Mouse (Mus musculus) left cerebral cortex, adult 6 months (tissue): ENCODE measurements around the gene Iqcf3. TPM values are rescaled to one million over a fixed set of nuclear protein-coding genes. Genes with fewer than 3 reads are reported as not detected.

Source experiments
- long read RNA-seq, 2 experiments: library from polyadenylated mRNA; unstranded; transcript quantifications; one replicate each; pipeline ENCODE4 v2.0.0; 2019 to 2020
- polyA plus RNA-seq: library from polyadenylated mRNA; unstranded; fragments of <200 nt; fragmentation: Nextera tagmentation; gene quantifications from 2 replicates; pipeline ENCODE4 v1.2.3, GENCODE M21; 2021

Gene Iqcf3
- not detected in 2 replicates for polyA plus RNA-seq
- long read RNA-seq, experiment 1: 0 reads
- long read RNA-seq, experiment 2: 0 reads

DNA sequence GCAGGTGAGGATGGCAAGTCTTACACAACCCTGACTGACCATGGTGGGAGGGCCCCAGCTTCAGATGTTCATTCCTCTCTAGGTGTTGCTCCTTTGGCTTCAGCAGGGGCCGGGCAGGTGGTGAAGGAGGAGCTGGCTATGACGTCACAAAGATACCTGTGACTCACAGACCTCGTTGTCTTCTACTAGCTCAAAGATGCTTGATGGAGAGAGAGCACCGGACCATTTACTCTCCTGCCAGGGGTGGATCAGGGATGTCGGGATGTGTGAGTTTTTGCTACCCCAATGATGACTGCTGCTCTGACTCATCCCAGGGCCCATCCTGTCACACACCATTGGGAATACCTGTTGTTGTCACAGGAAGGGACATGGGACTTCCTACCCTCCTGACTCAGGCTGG is at the start of gene Iqcf3:
Iqcf3 (minus strand) TSS at position 101 of the 400 bp plus-strand sequence.

DNA sequence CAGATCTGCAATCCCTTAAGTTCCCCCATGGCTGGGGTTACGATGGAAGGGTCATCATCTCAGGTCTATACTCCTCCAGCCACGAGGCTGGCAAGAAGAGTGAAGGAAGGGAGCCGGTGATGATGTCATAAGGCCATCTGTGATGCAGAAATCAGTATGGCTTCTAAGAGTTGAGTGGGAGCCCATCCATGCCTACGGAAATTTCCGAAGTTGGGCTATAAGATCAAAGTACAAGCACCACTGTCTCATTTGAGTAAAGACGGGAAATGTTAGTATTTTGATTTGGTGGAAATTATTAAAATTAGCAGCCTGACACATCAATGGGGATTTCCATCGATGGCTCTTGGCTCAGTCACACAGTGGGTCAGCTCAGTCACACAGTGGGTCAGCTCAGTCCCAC is 9.5 kb upstream of the Iqcf3 start, which contains the start of gene Iqcf4:
Iqcf4 (minus strand) TSS at position 101 of the 400 bp plus-strand sequence.

DNA sequence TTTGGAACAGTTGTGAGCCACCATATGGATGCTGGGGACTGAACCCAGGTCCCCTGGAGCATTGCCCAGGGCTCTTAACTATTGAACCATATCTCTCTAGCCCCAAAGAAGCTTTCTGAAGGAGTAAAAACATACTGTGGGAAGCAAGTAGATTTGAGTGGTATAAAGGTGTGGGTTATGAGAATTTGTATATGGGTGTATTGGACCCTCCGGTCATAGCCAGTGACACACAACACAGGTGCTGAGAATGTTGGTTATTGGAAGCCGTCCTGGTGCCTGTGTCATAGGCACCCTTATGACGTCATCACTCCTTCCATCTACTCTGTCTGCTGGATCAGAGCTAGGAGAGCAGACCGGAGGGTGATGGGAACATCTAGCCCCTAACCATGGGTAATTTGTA is 47.2 kb downstream of the Iqcf3 start, which contains the start of gene Iqcf5:
Iqcf5 (plus strand) TSS at position 301 of the 400 bp plus-strand sequence.

DNA sequence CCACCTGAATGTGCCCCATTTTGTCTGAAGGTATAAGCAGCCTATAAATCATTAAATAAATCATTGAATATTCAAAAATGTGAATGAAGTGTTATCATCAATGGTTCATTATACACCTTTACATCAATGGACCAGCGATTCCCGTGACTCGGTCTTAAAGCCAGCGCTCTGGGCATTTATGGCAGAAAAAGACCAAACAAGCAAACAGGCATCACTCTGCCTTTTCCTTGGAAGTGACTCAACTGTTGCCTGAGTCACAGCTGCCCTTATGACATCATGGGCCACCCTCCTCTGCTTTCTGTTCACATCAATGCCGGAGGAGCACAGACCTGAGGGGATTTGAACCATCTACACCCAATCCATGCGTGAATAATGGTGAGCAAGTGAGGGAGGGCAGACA is 61.8 kb downstream of the Iqcf3 start, which contains the start of gene Iqcf1:
Iqcf1 (plus strand) TSS at position 301 of the 400 bp plus-strand sequence.

DNA sequence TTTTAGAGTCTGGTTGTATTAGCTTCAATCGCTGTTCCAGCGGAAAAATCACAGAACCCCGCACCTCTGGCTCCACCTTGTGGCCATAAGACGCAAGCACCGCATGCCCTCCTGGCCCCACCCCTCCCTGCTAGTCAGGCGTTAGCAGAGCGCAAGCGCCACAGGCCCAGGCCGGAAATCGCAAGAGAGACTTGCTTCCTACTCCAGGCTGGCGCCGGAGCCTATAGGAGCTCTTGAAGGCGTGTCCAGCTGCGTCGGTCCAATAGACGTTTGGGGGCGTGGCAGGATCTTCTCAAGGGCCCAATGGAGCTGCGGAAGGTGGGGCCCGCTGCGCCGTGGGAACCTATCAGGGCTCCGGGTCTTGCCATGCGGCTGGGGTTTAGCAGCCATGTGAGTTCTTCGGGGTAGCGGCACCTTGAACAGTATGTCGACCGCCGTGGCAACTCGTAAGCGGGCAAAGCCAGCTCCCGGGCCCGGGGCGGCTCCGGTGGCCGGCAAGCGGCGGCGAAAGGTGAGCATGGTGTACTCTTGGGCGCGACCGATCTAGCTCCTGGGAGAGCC is 84.4 kb downstream of the Iqcf3 start, which contains the start of gene Parp3:
Parp3 (minus strand) TSS at position 26 of the 561 bp plus-strand sequence.

DNA sequence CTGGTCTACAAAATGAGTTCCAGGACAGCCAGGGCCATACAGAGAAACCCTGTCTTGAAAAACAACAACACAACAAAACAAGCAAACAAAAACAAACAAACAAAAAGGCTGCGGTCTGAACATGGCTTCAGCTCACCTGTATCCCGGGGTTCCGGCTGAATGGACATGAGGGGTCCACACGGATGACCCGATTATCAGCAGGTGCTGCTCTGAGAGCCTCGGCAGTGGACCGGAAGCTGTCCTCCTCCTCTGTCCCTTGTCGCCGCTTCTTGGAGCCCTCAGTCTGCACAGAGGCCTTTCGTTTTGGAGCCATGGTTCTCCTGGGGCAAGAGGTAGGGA is 85.8 kb downstream of the Iqcf3 start, which contains the start of gene Rrp9:
Rrp9 (plus strand) TSS at position 301 of the 339 bp plus-strand sequence.

DNA sequence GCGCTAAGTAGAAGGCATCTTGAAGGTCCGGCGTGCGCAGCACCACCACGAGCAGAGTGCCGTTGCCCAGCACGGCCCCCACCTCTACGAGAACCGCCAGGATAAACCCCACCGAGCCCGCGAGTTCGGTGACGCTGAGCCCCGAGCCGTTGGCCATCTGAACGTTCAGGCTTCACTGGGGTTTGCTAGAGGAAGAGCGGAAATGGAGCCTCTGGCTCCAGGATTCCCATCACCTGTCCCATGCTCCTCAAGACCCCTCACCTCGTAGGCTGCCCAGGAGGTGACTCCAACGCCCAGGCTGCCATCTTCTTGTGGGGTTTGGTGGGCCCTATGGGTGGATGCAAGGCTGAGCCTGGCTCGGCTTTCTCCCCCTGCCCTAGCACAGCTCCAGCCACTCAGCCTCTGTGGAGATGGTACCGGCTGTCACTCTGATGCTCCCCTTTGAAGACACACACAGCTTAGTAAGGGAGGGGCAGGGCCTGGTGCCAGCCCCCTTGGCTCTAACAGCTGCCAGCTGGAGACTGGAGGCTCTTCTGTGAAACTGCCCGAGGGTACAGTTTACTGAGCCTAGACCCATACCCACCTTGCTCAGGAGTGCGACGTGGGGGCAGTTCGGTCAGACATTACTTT is 95.7 kb downstream of the Iqcf3 start, which contains the start of gene Gpr62:
Gpr62 (minus strand) TSS at position 368 of the 630 bp plus-strand sequence.

DNA sequence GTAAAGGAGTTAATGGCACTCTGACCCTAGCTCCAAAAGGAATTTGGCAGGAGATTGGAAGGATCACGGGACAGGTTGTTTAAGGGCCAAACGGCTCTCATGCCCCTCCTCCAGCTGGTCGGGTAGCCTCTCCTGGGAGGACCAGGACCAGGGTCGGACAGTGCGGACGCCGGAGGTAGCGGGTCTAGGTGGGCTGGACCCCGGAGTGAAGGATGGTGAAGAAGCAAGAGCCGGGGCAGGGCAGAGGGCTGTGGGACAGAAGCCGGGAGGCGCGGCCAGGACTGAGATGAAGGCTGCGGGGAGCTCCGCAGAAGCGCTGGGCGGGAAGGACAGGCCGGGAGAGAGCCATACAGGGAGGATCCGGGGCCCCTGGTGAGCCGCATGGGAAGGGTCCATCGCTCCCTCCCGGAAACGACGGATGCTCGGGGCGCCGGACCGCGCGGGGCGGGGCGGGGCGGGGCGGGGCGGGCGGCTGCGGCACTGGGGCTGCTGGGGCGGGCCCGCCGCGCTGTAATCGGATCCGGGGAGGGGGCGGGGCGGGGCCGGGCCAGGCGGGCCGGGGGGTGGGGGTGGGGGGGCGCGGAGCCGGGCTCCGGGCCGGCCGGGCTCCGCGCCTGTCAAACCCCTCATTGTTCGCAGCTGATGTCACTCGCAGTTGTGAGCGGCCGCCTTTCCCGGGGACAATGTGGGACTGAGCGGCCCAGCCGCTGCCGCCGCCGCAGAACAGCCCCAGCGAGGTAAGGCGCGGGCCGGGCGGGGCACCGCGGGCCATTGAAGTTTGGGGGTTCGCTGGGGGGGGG is 108.0 kb downstream of the Iqcf3 start, which contains the start of gene Pcbp4:
Pcbp4 (plus strand) TSS at position 21 of the 800 bp plus-strand sequence.

Other genes starting within 250 kb of the Iqcf3 start
- 17.7 and 21.8 TPM in 2 replicates for gene Dusp7, start 193.0 kb downstream of the Iqcf3 start, polyA plus RNA-seq
- gene Rpl29, start 132.2 kb downstream of the Iqcf3 start, polyA plus RNA-seq: 667 and 915 TPM in 2 replicates
- gene Acy1, start 123.3 kb downstream of the Iqcf3 start, polyA plus RNA-seq: 11.2 and 11.3 TPM in 2 replicates
- gene Abhd14b, start 114.2 kb downstream of the Iqcf3 start, polyA plus RNA-seq: 10.4 and 12.8 TPM in 2 replicates
- 61.7 and 68.7 TPM in 2 replicates for gene Abhd14a, start 114.0 kb downstream of the Iqcf3 start, polyA plus RNA-seq
- gene Pcbp4, start 108.3 kb downstream of the Iqcf3 start, polyA plus RNA-seq: 63.4 and 112 TPM in 2 replicates
- gene Gpr62, start 95.7 kb downstream of the Iqcf3 start, polyA plus RNA-seq: 6.8 and 13.9 TPM in 2 replicates
- 24.7 and 25.8 TPM in 2 replicates for gene Rrp9, start 85.7 kb downstream of the Iqcf3 start, polyA plus RNA-seq
- 5.1 and 5.3 TPM in 2 replicates for gene Parp3, start 84.7 kb downstream of the Iqcf3 start, polyA plus RNA-seq
- not detected in 2 replicates for gene Iqcf1, start 61.7 kb downstream of the Iqcf3 start, polyA plus RNA-seq
- gene Iqcf5, start 47.1 kb downstream of the Iqcf3 start, polyA plus RNA-seq: not detected in 2 replicates
- not detected in 2 replicates for gene Iqcf4, start 9.4 kb upstream of the Iqcf3 start, polyA plus RNA-seq
- not detected in 2 replicates for gene Iqcf6, start 65.0 kb upstream of the Iqcf3 start, polyA plus RNA-seq
- gene Grm2, start 94.5 kb upstream of the Iqcf3 start, polyA plus RNA-seq: 24.4 and 25.1 TPM in 2 replicates
- gene Tex264, start 124.3 kb upstream of the Iqcf3 start, polyA plus RNA-seq: 115 and 122 TPM in 2 replicates
- gene Rad54l2, start 227.6 kb upstream of the Iqcf3 start, polyA plus RNA-seq: 1.5 and 1.8 TPM in 2 replicates